Mouse (Mus musculus) intestine, embryonic 16.5 days (tissue): ENCODE data around the gene Gm20481. TPM values are rescaled to one million over a fixed set of nuclear protein-coding genes. Genes with fewer than 3 reads are reported as not detected.

Source experiments
- ATAC-seq: fragments of 200-750 bp; cut with Nextera tagmentation; 2 replicates; pipeline ENCODE4 v1.8.0; 2017; ENCODE audit warnings: moderate TSS enrichment, moderate library complexity
- H3K27ac ChIP-seq: fragments of 300-500 bp; sonication (generic); 2 replicates; pipeline ENCODE4 v1.5.1; 2014; ENCODE audit warnings: mild to moderate bottlenecking, low read length
- H3K27me3 ChIP-seq: fragments of 300-500 bp; sonication (generic); replicated peaks from 2 replicates; pipeline ENCODE4 v1.6.1; 2014; ENCODE audit warnings: low read length, control low read depth, mixed read lengths; ENCODE audit not compliant: control insufficient read depth, insufficient read depth
- H3K36me3 ChIP-seq: fragments of 300-500 bp; sonication (generic); 2 replicates; pipeline ENCODE4 v1.6.1; 2014; ENCODE audit warnings: low read length, control low read depth; ENCODE audit not compliant: control insufficient read depth, insufficient read depth
- H3K4me1 ChIP-seq: fragments of 300-500 bp; sonication (generic); 2 replicates; pipeline ENCODE4 v1.6.1; 2014; ENCODE audit warnings: low read length, control low read depth, mixed read lengths; ENCODE audit not compliant: control insufficient read depth, insufficient read depth
- H3K4me2 ChIP-seq: fragments of 300-500 bp; sonication (generic); 2 replicates; pipeline ENCODE4 v1.6.1; 2014; ENCODE audit warnings: low read depth, low read length, control low read depth
- H3K4me3 ChIP-seq: fragments of 300-500 bp; sonication (generic); 2 replicates; pipeline ENCODE4 v1.5.1; 2014; ENCODE audit warnings: mild to moderate bottlenecking, low read length
- H3K9ac ChIP-seq: fragments of 300-500 bp; sonication (generic); 2 replicates; pipeline ENCODE4 v1.6.1; 2014; ENCODE audit warnings: low read depth, low read length
- H3K9me3 ChIP-seq: fragments of 300-500 bp; sonication (generic); 2 replicates; pipeline ENCODE4 v1.6.1; 2016; ENCODE audit warnings: low read length, control low read depth; ENCODE audit not compliant: control insufficient read depth
- WGBS: fragments of 180-500 bp; shearing (Covaris S2); extraction: QIAGEN DNeasy Blood & Tissue Kit; methylation state at CpG from one replicate; pipeline ENCODE4 v1.1.7; 2014; 5-methylcytosine and 5-hydroxymethylcytosine counted together
- polyA plus RNA-seq: library from polyadenylated mRNA; unstranded; fragments of >200 nt; fragmentation: Nextera tagmentation; extraction: Ambion mirVana; gene quantifications from 2 replicates; pipeline ENCODE4 v1.2.1, GENCODE M21; 2015

Gm20481 gene
- polyA plus RNA-seq, 1 experiment from 2014 or later = not detected

DNA sequence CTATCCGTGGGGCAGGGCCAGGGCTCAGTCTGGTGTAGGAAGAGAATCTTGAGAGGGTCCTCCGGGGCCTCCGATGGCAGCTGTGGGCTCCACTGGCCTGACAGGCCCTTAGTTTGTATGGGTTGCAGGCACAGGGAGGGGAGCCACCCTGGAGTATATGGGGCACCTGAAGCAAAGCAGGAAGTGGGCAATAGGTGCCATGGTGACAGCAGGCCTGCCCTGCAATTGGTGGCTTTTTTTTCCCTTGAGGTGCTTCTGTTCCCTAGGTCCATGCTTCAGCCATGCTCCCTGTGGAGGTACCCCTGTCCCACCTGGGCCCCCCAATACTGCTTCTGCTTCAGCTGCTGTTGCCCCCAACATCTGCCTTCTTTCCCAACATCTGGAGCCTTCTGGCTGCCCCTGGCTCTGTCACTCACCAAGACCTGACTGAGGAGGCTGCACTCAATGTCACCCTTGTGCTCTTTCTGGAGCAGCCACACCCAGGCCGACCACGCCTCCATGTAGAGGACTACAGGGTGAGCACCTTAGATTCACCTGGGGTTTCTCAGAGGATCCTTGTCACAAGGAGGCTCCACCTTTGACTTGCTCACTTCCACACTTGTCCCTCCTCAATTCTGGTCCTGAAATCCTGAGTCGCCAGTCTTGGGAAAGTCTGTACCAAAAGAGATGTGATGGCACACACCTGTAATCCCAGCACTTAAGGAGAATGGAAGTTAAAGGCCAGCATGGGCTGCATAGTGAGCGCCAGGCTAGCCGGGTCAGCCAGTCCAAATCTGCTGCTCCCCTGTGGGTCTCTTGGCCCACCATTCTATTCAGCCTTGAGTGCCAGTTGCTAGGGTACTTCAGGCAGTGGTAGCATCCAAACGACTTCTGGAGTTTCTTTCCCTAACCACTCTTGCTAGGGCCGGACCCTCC, 47.3 kb downstream of the Gm20481 start:
- Histone ChIP-seq H3K9me3 (no peaks in the 10 kb centered on the region), H3K9ac (peak overlapping the region; percentile 42; the same call in 1 of the 2 replicates), H3K27me3 (no peaks in the 10 kb centered on the region), H3K27ac (no peak overlapping the region), H3K4me1 (peaks cover 24% of the 10 kb centered on the region), H3K4me3 (no peak overlapping the region), H3K36me3 (peaks cover 29% of the 10 kb centered on the region), H3K4me2 (no peak overlapping the region)
- 76% methylated on average over 10 of the region's 10 CpGs for WGBS
- ATAC-seq = no peak

DNA sequence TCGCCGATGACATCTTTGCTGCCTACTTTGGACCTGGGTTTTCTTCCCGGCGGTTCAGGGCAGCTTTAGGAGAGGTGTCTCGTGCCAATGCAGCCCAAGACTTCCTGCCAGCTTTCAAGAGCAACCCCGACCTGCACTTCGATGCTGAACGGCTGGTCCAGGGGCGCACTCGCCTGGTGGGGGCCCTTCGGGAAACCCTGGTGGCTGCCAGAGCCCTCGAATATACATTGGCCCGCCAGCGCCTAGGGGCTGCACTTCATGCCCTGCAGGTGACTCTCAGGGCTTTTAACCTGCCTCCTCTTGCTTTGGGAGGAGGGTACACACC, 48.0 kb downstream of the Gm20481 start:
- no peak for ATAC-seq
- peaks cover 23% of the 10 kb centered on the region for H3K36me3 ChIP-seq
- H3K27ac ChIP-seq = no peak overlapping the region
- no peak overlapping the region for H3K9ac ChIP-seq
- 72% methylated on average over 14 of the region's 14 CpGs for WGBS
- no peak overlapping the region for H3K4me2 ChIP-seq
- no peak overlapping the region for H3K4me3 ChIP-seq
- no peaks in the 10 kb centered on the region for H3K9me3 ChIP-seq
- H3K4me1 ChIP-seq = peaks cover 26% of the 10 kb centered on the region
- H3K27me3 ChIP-seq = no peaks in the 10 kb centered on the region

GRCm38 (mm10) chr17:35018171-35018570, 48.5 kb downstream of the Gm20481 start:
- H3K9ac ChIP-seq = no peak overlapping the region
- H3K36me3 ChIP-seq = peaks cover 19% of the 10 kb centered on the region
- no peak overlapping the region for H3K4me2 ChIP-seq
- ATAC-seq = no peak
- no peak overlapping the region for H3K4me3 ChIP-seq
- 75% methylated on average over 3 of the region's 3 CpGs for WGBS
- H3K27me3 ChIP-seq = no peaks in the 10 kb centered on the region
- no peak overlapping the region for H3K27ac ChIP-seq
- H3K4me1 ChIP-seq = peaks cover 26% of the 10 kb centered on the region
- H3K9me3 ChIP-seq = no peaks in the 10 kb centered on the region

DNA sequence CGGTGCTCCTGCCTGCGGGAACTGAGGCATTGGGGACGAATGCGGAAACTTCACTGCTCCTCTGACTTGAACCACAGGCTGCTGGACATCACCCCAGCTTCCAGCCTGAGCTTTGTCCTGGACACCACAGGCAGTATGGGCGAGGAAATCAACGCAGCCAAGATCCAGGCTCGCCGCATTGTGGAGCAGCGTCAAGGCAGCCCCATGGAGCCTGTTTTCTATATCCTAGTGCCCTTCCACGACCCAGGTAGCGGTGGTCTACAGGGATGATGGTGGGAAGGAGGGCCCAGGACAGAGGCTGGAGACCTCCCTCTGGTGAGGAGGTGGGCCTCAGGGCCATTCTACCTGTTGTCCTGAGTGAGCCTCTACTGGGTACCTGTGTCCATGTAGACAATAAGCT, 50.2 kb downstream of the Gm20481 start:
- 79% methylated on average over 11 of the region's 11 CpGs for WGBS
- peaks cover 36% of the 10 kb centered on the region for H3K4me1 ChIP-seq
- ATAC-seq = no peak
- no peak overlapping the region for H3K4me3 ChIP-seq
- no peaks in the 10 kb centered on the region for H3K27me3 ChIP-seq
- H3K4me2 ChIP-seq = no peak overlapping the region
- H3K9ac ChIP-seq = no peak overlapping the region
- no peak overlapping the region for H3K27ac ChIP-seq
- peaks cover 9% of the 10 kb centered on the region for H3K36me3 ChIP-seq
- H3K9me3 ChIP-seq = no peaks in the 10 kb centered on the region

GRCm38 (mm10) chr17:35020551-35020950, 50.8 kb downstream of the Gm20481 start:
- no peak overlapping the region for H3K27ac ChIP-seq
- no peaks in the 10 kb centered on the region for H3K27me3 ChIP-seq
- no peak for ATAC-seq
- no peak overlapping the region for H3K4me2 ChIP-seq
- H3K4me3 ChIP-seq = no peak overlapping the region
- no peaks in the 10 kb centered on the region for H3K9me3 ChIP-seq
- peaks cover 36% of the 10 kb centered on the region for H3K4me1 ChIP-seq
- WGBS = 85% methylated on average over 8 of the region's 8 CpGs
- no peak overlapping the region for H3K9ac ChIP-seq
- H3K36me3 ChIP-seq = peaks cover 3% of the 10 kb centered on the region; the same call in 1 of the 2 replicates

GRCm38 (mm10) chr17:35021163-35021808, 51.6 kb downstream of the Gm20481 start:
- peak; percentile 34 for ATAC-seq
- H3K4me3 ChIP-seq = no peak overlapping the region
- 0 out of 2 replicates have a peak overlapping the region, but pooled peaks have one; percentile 6 for H3K27ac ChIP-seq
- no peak overlapping the region for H3K9ac ChIP-seq
- peaks cover 32% of the 10 kb centered on the region for H3K4me1 ChIP-seq
- no peaks in the 10 kb centered on the region; the same call in 1 of the 2 replicates for H3K36me3 ChIP-seq
- H3K27me3 ChIP-seq = no peaks in the 10 kb centered on the region
- no peaks in the 10 kb centered on the region for H3K9me3 ChIP-seq
- H3K4me2 ChIP-seq = peak overlapping the region; percentile 20; the same call in 1 of the 2 replicates
- WGBS = 11% methylated on average over 17 of the region's 17 CpGs

Other genes starting within 250 kb of the Gm20481 start
- gene C4b, start 226.0 kb upstream of the Gm20481 start, polyA plus RNA-seq = 0.83 and 0.92 TPM in 2 replicates
- 0.06 and 15.4 TPM in 2 replicates for gene Cyp21a1, start 165.4 kb upstream of the Gm20481 start, polyA plus RNA-seq
- 24.0 and 26.5 TPM in 2 replicates for gene Stk19, start 133.0 kb upstream of the Gm20481 start, polyA plus RNA-seq
- gene Dxo, start 132.9 kb upstream of the Gm20481 start, polyA plus RNA-seq = 53.6 and 59.0 TPM in 2 replicates
- gene Skiv2l, start 119.7 kb upstream of the Gm20481 start, polyA plus RNA-seq = 39.2 and 44.9 TPM in 2 replicates
- gene Nelfe, start 119.5 kb upstream of the Gm20481 start, polyA plus RNA-seq = 104 TPM in 2 replicates
- 95.8 and 107 TPM in 2 replicates for gene Cfb, start 107.4 kb upstream of the Gm20481 start, polyA plus RNA-seq
- 1.5 and 1.7 TPM in 2 replicates for gene Zbtb12, start 90.4 kb upstream of the Gm20481 start, polyA plus RNA-seq
- not detected in 2 replicates for gene Gm20547, start 87.9 kb upstream of the Gm20481 start, polyA plus RNA-seq
- gene C2, start 71.6 kb upstream of the Gm20481 start, polyA plus RNA-seq = 26.5 and 36.0 TPM in 2 replicates
- gene Ehmt2, start 71.4 kb upstream of the Gm20481 start, polyA plus RNA-seq = 59.8 and 61.9 TPM in 2 replicates
- 108 and 134 TPM in 2 replicates for gene Slc44a4, start 55.4 kb upstream of the Gm20481 start, polyA plus RNA-seq
- 226 and 301 TPM in 2 replicates for gene Neu1, start 38.7 kb upstream of the Gm20481 start, polyA plus RNA-seq
- 0.22 and 0.24 TPM in 2 replicates for gene Hspa1b, start 10.7 kb upstream of the Gm20481 start, polyA plus RNA-seq
- 6.3 and 6.6 TPM in 2 replicates for gene Hspa1a, start 2.2 kb downstream of the Gm20481 start, polyA plus RNA-seq
- 0.38 and 0.57 TPM in 2 replicates for gene Hspa1l, start 2.8 kb downstream of the Gm20481 start, polyA plus RNA-seq
- gene Lsm2, start 11.9 kb downstream of the Gm20481 start, polyA plus RNA-seq = 159 and 181 TPM in 2 replicates
- gene Vars, start 31.1 kb downstream of the Gm20481 start, polyA plus RNA-seq = 112 and 119 TPM in 2 replicates
- 0.18 and 0.27 TPM in 2 replicates for gene Vwa7, start 46.7 kb downstream of the Gm20481 start, polyA plus RNA-seq
- 11.3 TPM in 2 replicates for gene Sapcd1, start 58.1 kb downstream of the Gm20481 start, polyA plus RNA-seq
- 3.6 and 4.4 TPM in 2 replicates for gene Msh5, start 76.8 kb downstream of the Gm20481 start, polyA plus RNA-seq
- 405 and 416 TPM in 2 replicates for gene Clic1, start 80.1 kb downstream of the Gm20481 start, polyA plus RNA-seq
- 146 and 170 TPM in 2 replicates for gene Ddah2, start 89.1 kb downstream of the Gm20481 start, polyA plus RNA-seq
- 0.24 TPM in 1 of 2 replicates, not detected in the other for gene Ly6g6c, start 95.5 kb downstream of the Gm20481 start, polyA plus RNA-seq
- gene Mpig6b, start 96.3 kb downstream of the Gm20481 start, polyA plus RNA-seq = 0.37 and 0.40 TPM in 2 replicates
- gene Ly6g6e, start 107.0 kb downstream of the Gm20481 start, polyA plus RNA-seq = 3.4 and 3.8 TPM in 2 replicates
- 4.3 and 5.6 TPM in 2 replicates for gene Ly6g6d, start 108.2 kb downstream of the Gm20481 start, polyA plus RNA-seq
- gene Ly6g6f, start 115.7 kb downstream of the Gm20481 start, polyA plus RNA-seq = 0.16 and 0.23 TPM in 2 replicates
- gene Abhd16a, start 119.4 kb downstream of the Gm20481 start, polyA plus RNA-seq = 107 and 108 TPM in 2 replicates
- gene Ly6g5c, start 138.4 kb downstream of the Gm20481 start, polyA plus RNA-seq = not detected in 2 replicates
- 0.56 and 0.66 TPM in 2 replicates for gene Ly6g5b, start 145.5 kb downstream of the Gm20481 start, polyA plus RNA-seq
- 16.8 and 21.3 TPM in 2 replicates for gene Gpank1, start 151.5 kb downstream of the Gm20481 start, polyA plus RNA-seq
- 246 and 254 TPM in 2 replicates for gene Csnk2b, start 152.1 kb downstream of the Gm20481 start, polyA plus RNA-seq
- 15.4 and 18.3 TPM in 2 replicates for gene D17H6S53E, start 156.5 kb downstream of the Gm20481 start, polyA plus RNA-seq
- gene Apom, start 162.1 kb downstream of the Gm20481 start, polyA plus RNA-seq = 9.4 and 20.2 TPM in 2 replicates
- 37.5 and 41.3 TPM in 2 replicates for gene Bag6, start 165.3 kb downstream of the Gm20481 start, polyA plus RNA-seq
- 103 TPM in 2 replicates for gene Prrc2a, start 195.0 kb downstream of the Gm20481 start, polyA plus RNA-seq
- 17.4 and 19.4 TPM in 2 replicates for gene Aif1, start 206.2 kb downstream of the Gm20481 start, polyA plus RNA-seq
- 16.9 and 17.1 TPM in 2 replicates for gene Lst1, start 218.5 kb downstream of the Gm20481 start, polyA plus RNA-seq
- 4.4 and 4.7 TPM in 2 replicates for gene Ltb, start 224.5 kb downstream of the Gm20481 start, polyA plus RNA-seq
- gene Tnf, start 232.1 kb downstream of the Gm20481 start, polyA plus RNA-seq = 0.18 and 0.23 TPM in 2 replicates
- gene Lta, start 235.4 kb downstream of the Gm20481 start, polyA plus RNA-seq = 0.99 and 1.2 TPM in 2 replicates